Mouse (Mus musculus): ENCODE measurements around the gene Ctnna3.

DNA sequence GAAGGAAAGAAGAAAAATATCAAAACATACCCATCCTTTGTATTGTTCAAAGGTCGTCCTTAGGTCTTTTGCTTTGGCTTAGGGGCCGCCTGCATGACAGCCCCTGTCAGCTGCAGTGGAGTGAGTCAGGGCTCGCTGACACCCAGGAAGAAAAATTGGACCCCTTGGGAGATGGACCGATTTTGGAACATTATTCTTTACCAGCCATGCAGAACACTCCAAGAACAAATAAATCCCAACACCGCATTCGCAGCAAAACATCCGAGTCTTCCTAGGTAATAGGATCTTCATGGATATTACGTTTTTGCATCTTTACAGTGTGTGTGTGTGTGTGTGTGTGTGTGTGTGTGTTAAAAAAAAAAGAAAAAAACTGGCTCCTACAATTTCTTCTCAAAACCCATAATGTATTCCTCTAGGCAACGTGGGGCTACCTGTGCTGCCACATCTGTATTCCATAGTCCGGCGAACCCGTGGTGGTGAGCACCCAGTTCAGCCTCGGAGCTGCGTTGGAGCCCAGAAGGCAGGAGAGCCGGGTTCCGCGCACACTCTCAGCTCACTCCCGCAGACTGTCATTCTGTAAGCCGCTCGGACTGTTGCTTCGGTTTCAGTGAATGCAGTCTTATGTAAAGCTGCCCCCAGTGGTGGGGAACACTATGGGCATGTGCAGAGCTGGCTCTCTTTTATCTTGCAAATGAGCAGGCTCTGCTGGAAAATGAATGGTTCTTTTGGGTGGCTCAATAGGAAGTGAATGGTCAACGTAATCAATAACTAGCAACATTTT lies 660.0 kb downstream of the Ctnna3 start, which contains the start of gene Lrrtm3:
- TF ChIP-seq CTCF (IDR thresholded peaks at IDR 0.05; ENCODE audit: low read depth, low read length) (no peak), POLR2A (IDR thresholded peaks at IDR 0.05; ENCODE audit: extremely low read depth, insufficient read depth, low read length) (no peak)
